Mouse (Mus musculus): ENCODE measurements around the gene Kdm6b. TPM values are rescaled to one million over a fixed set of nuclear protein-coding genes. Genes with fewer than 3 reads are reported as not detected.

Kdm6b gene
- polyA plus RNA-seq, 1 experiment from 2014 or later: 22.9 TPM

DNA sequence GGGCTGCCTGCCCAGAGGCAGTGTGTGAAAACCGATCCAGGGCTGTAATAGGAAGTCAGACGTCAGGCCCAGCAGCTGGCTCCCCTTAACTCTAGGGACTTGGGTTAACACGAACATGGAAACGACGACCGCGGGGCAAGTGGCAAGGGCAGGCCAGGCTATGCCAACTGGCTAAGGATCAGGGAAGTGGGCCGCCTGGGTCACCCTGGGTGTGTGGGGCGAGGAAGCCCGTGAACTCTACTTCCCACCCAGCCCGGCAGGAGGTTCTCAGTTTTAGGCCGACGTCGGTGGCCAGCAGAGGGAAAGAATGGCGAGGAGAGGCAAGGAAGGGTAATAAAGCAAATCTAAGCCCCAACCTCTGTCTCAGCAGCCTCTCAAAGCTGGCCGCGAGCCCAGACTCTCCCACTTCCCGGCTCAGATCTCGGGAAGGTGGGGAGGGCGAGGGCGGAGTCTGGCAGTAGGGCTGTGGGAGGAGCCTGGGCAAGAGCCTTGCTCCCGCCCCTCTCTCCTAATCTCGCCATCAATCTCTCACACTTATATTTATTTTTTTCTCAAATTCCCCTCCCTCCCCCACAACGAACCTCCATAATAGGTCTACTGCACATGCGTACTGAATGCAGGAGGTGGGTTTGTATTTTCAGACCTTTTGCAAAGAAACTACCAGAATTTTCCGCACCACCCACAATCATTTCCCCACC is 47.2 kb downstream of the Kdm6b start:
- Histone ChIP-seq H3K27ac (ENCODE audit: low read depth, low read length) (peak overlapping the region; percentile 100), H3K9me3 (ENCODE audit: control insufficient read depth, low read length) (no peaks in the 10 kb centered on the region), H3K27me3 (replicated peaks; ENCODE audit: control insufficient read depth, insufficient read depth, low read length) (no peaks in the 10 kb centered on the region), H3K4me1 (ENCODE audit: control insufficient read depth, insufficient read depth, low read depth, low read length) (peaks cover 37% of the 10 kb centered on the region), H3K9ac (ENCODE audit: low read depth, low read length) (peak overlapping the region; percentile 100), H3K36me3 (ENCODE audit: control insufficient read depth, insufficient read depth, low read length) (peaks cover 14% of the 10 kb centered on the region), H3K4me2 (ENCODE audit: low read length) (peak overlapping the region; percentile 91), H3K4me3 (ENCODE audit: low read length) (peak overlapping the region; percentile 91)
- 2% methylated on average over 25 of the region's 26 CpGs for WGBS
- ATAC-seq: peak; percentile 83

DNA sequence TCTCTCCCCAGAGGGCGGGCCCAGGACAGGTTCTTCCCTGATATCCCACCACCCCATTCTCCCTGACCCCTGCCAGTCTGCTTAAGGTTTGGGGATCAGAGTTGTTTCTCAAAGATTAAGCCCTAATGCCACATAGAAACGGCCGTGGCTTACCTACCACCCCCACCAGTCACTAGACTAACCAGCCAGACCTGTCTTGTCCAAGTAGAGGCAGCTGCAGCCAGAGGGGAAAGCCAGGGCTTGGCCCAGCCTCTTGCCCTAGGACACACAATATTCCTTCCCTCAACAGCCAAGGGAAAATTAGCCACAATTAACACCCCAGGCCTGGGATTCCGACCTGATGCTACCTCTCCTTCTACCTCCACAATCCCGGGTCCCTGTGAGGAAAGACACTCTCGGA is 47.8 kb downstream of the Kdm6b start:
- Histone ChIP-seq H3K9ac (ENCODE audit: low read depth, low read length) (peak overlapping the region; percentile 69), H3K9me3 (ENCODE audit: control insufficient read depth, low read length) (no peaks in the 10 kb centered on the region), H3K4me2 (ENCODE audit: low read length) (peak overlapping the region; percentile 91), H3K27me3 (replicated peaks; ENCODE audit: control insufficient read depth, insufficient read depth, low read length) (no peaks in the 10 kb centered on the region), H3K4me1 (ENCODE audit: control insufficient read depth, insufficient read depth, low read depth, low read length) (peaks cover 31% of the 10 kb centered on the region), H3K4me3 (ENCODE audit: low read length) (peak overlapping the region; percentile 91), H3K36me3 (ENCODE audit: control insufficient read depth, insufficient read depth, low read length) (peaks cover 20% of the 10 kb centered on the region), H3K27ac (ENCODE audit: low read depth, low read length) (peak overlapping the region; percentile 100)
- ATAC-seq: no peak; the same call in 1 of the 2 replicates
- WGBS: 22% methylated on average over 6 of the region's 6 CpGs

DNA sequence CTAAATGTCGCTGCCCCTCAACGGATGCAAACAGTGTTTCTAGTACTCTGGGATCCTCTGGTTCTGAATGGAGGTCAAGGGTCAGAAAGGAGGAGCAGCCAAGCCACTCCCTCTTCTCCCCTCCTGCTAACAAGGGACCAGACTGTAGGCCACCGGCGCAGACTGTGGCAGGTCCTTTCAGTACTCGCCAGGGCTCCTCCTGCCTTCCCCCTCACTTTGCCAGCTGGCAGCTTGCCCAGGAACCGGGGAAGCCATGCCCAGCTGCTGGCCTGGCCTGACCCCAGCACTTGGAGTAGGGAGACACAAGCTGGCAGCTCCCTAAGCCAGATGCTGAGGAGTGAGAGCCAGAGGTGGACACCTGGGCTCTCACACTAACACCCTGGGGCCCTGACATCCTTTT is 48.6 kb downstream of the Kdm6b start:
- Histone ChIP-seq H3K4me3 (ENCODE audit: low read length) (peak overlapping the region; percentile 4; the same call in 1 of the 2 replicates), H3K4me1 (ENCODE audit: control insufficient read depth, insufficient read depth, low read depth, low read length) (peaks cover 29% of the 10 kb centered on the region), H3K36me3 (ENCODE audit: control insufficient read depth, insufficient read depth, low read length) (peaks cover 28% of the 10 kb centered on the region), H3K27ac (ENCODE audit: low read depth, low read length) (peak overlapping the region; percentile 100), H3K9me3 (ENCODE audit: control insufficient read depth, low read length) (no peaks in the 10 kb centered on the region), H3K9ac (ENCODE audit: low read depth, low read length) (peak overlapping the region; percentile 69; the same call in 1 of the 2 replicates), H3K27me3 (replicated peaks; ENCODE audit: control insufficient read depth, insufficient read depth, low read length) (no peaks in the 10 kb centered on the region), H3K4me2 (ENCODE audit: low read length) (peak overlapping the region; percentile 91)
- WGBS: 5% methylated on average over 6 of the region's 6 CpGs
- peak; percentile 77 for ATAC-seq

- no peak for ATAC-seq
- peak overlapping the region; percentile 100 for H3K27ac ChIP-seq (ENCODE audit: low read depth, low read length)
- 39% methylated on average over 8 of the region's 8 CpGs for WGBS
- H3K27me3 ChIP-seq (replicated peaks; ENCODE audit: control insufficient read depth, insufficient read depth, low read length): no peaks in the 10 kb centered on the region
- H3K9me3 ChIP-seq (ENCODE audit: control insufficient read depth, low read length): no peaks in the 10 kb centered on the region
- H3K36me3 ChIP-seq (ENCODE audit: control insufficient read depth, insufficient read depth, low read length): peaks cover 34% of the 10 kb centered on the region
- H3K4me2 ChIP-seq (ENCODE audit: low read length): peak overlapping the region; percentile 91
- H3K4me1 ChIP-seq (ENCODE audit: control insufficient read depth, insufficient read depth, low read depth, low read length): peaks cover 29% of the 10 kb centered on the region
- no peak overlapping the region for H3K9ac ChIP-seq (ENCODE audit: low read depth, low read length)
- no peak overlapping the region for H3K4me3 ChIP-seq (ENCODE audit: low read length)
These were observed 49.1 kb downstream of the Kdm6b start for GRCm38 (mm10) chr11:69364376-69364775.

- no peaks in the 10 kb centered on the region for H3K9me3 ChIP-seq (ENCODE audit: control insufficient read depth, low read length)
- H3K27ac ChIP-seq (ENCODE audit: low read depth, low read length): no peak overlapping the region
- peaks cover 50% of the 10 kb centered on the region for H3K36me3 ChIP-seq (ENCODE audit: control insufficient read depth, insufficient read depth, low read length)
- H3K4me1 ChIP-seq (ENCODE audit: control insufficient read depth, insufficient read depth, low read depth, low read length): peaks cover 22% of the 10 kb centered on the region
- H3K9ac ChIP-seq (ENCODE audit: low read depth, low read length): no peak overlapping the region
- no peak for ATAC-seq
- no peak overlapping the region for H3K4me2 ChIP-seq (ENCODE audit: low read length)
- no peak overlapping the region for H3K4me3 ChIP-seq (ENCODE audit: low read length)
- no peaks in the 10 kb centered on the region for H3K27me3 ChIP-seq (replicated peaks; ENCODE audit: control insufficient read depth, insufficient read depth, low read length)
- 93% methylated on average over 2 of the region's 2 CpGs for WGBS
These were observed 51.0 kb downstream of the Kdm6b start for GRCm38 (mm10) chr11:69362479-69362878.

GRCm38 (mm10) chr11:69362021-69362420 is 51.5 kb downstream of the Kdm6b start:
- WGBS: 58% methylated on average over 7 of the region's 7 CpGs
- Histone ChIP-seq H3K4me2 (ENCODE audit: low read length) (no peak overlapping the region), H3K27me3 (replicated peaks; ENCODE audit: control insufficient read depth, insufficient read depth, low read length) (no peaks in the 10 kb centered on the region), H3K9me3 (ENCODE audit: control insufficient read depth, low read length) (no peaks in the 10 kb centered on the region), H3K4me1 (ENCODE audit: control insufficient read depth, insufficient read depth, low read depth, low read length) (peaks cover 22% of the 10 kb centered on the region), H3K27ac (ENCODE audit: low read depth, low read length) (no peak overlapping the region), H3K36me3 (ENCODE audit: control insufficient read depth, insufficient read depth, low read length) (peaks cover 55% of the 10 kb centered on the region), H3K9ac (ENCODE audit: low read depth, low read length) (no peak overlapping the region), H3K4me3 (ENCODE audit: low read length) (no peak overlapping the region)
- no peak for ATAC-seq

- H3K36me3 ChIP-seq (ENCODE audit: control insufficient read depth, insufficient read depth, low read length): peaks cover 86% of the 10 kb centered on the region
- no peaks in the 10 kb centered on the region for H3K4me1 ChIP-seq (ENCODE audit: control insufficient read depth, insufficient read depth, low read depth, low read length)
- no peak overlapping the region for H3K27ac ChIP-seq (ENCODE audit: low read depth, low read length)
- H3K4me3 ChIP-seq (ENCODE audit: low read length): no peak overlapping the region
- no peaks in the 10 kb centered on the region for H3K27me3 ChIP-seq (replicated peaks; ENCODE audit: control insufficient read depth, insufficient read depth, low read length)
- WGBS: 90% methylated on average over 12 of the region's 12 CpGs
- H3K9ac ChIP-seq (ENCODE audit: low read depth, low read length): no peak overlapping the region
- ATAC-seq: no peak
- H3K9me3 ChIP-seq (ENCODE audit: control insufficient read depth, low read length): no peaks in the 10 kb centered on the region
- no peak overlapping the region for H3K4me2 ChIP-seq (ENCODE audit: low read length)
These were observed 55.8 kb downstream of the Kdm6b start for GRCm38 (mm10) chr11:69357690-69358089.

- 95% methylated on average over 5 of the region's 5 CpGs for WGBS
- Histone ChIP-seq H3K4me2 (ENCODE audit: low read length) (no peak overlapping the region), H3K27ac (ENCODE audit: low read depth, low read length) (no peak overlapping the region), H3K9ac (ENCODE audit: low read depth, low read length) (no peak overlapping the region), H3K27me3 (replicated peaks; ENCODE audit: control insufficient read depth, insufficient read depth, low read length) (no peaks in the 10 kb centered on the region), H3K4me1 (ENCODE audit: control insufficient read depth, insufficient read depth, low read depth, low read length) (no peaks in the 10 kb centered on the region), H3K4me3 (ENCODE audit: low read length) (no peak overlapping the region), H3K9me3 (ENCODE audit: control insufficient read depth, low read length) (no peaks in the 10 kb centered on the region), H3K36me3 (ENCODE audit: control insufficient read depth, insufficient read depth, low read length) (peaks cover 81% of the 10 kb centered on the region)
- no peak for ATAC-seq
These were observed 56.9 kb downstream of the Kdm6b start for GRCm38 (mm10) chr11:69356544-69356943.
